Comparison of ENCODE assay signal across 18 mouse cellular contexts in the genomic region with DNA sequence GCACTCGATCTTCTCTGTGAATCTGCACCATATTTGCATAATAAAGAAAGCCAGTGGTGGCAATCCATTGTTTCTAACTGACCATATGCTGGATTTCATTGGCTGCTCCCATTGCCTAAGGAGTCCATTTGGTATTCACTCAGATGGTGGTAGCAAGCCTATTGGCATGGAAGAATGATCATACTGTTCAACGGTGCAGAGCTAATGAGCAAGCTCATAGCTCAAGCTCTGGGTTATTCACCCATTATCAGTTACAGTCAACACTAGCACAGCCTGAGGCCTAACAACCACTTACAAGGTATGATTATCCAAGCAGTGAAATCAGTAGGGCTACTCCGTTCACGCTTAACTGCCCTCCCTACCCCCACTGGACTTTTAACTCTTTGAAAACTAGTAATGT.
A peak's percentile ranks its signal among the peaks of the same experiment; 100 is the strongest.
DNase-seq lines count a peak whose midpoint lies in the region; ATAC-seq and TF ChIP-seq lines count a peak whose summit lies in the region.
"Had no signal": no experiment of that assay in that cellular context is flagged by ENCODE, and none has a peak within 500 bp of the region (broad histone marks: within the 10 kb centered on the region; RNA-seq: fewer than 3 reads in every experiment).

No protein-coding gene starts in this region.

- 0 out of 2 replicates have a peak, but pooled peaks have one; percentile 22 for ATAC-seq in embryonic facial prominence, embryonic 12.5 days (ENCODE audit: insufficient number of reproducible peaks, insufficient read depth, low FRiP score, low TSS enrichment)
- ATAC-seq in forebrain, embryonic 13.5 days = peak; percentile 71
- ATAC-seq in hindbrain, postnatal 0 days = peak; percentile 60; the same call in 1 of the 2 replicates
- ATAC-seq: activated CD4-positive, CD25-positive, alpha-beta regulatory T cell, adult 4 months; intestine, embryonic 16.5 days had no signal

- no peak for TF ChIP-seq CTCF in hindbrain, postnatal 0 days (IDR thresholded peaks at IDR 0.05; ENCODE audit: low read depth)

- no peaks in the 10 kb centered on the region for H3K9me3 ChIP-seq in embryonic facial prominence, embryonic 12.5 days
- no peaks in the 10 kb centered on the region for H3K9me3 ChIP-seq in embryonic facial prominence, embryonic 10.5 days
- H3K9me3 ChIP-seq in forebrain, embryonic 13.5 days (replicated peaks) = no peaks in the 10 kb centered on the region
- H3K9me3 ChIP-seq in hindbrain, postnatal 0 days (ENCODE audit: low read length) = no peaks in the 10 kb centered on the region
- H3K9me3 ChIP-seq: limb, embryonic 12.5 days; stomach, embryonic 15.5 days had no signal

- H3K4me3 ChIP-seq in embryonic facial prominence, embryonic 12.5 days = no peak overlapping the region
- H3K4me3 ChIP-seq in embryonic facial prominence, embryonic 10.5 days = no peak overlapping the region
- H3K4me3 ChIP-seq in forebrain, embryonic 13.5 days = no peak overlapping the region
- no peak overlapping the region for H3K4me3 ChIP-seq in hindbrain, postnatal 0 days (ENCODE audit: low read length)
- H3K4me3 ChIP-seq: limb, embryonic 12.5 days; stomach, embryonic 15.5 days had no signal

- peaks cover 3% of the 10 kb centered on the region; the same call in 1 of the 2 replicates for H3K4me1 ChIP-seq in embryonic facial prominence, embryonic 12.5 days
- H3K4me1 ChIP-seq in embryonic facial prominence, embryonic 10.5 days = peaks cover 21% of the 10 kb centered on the region
- peaks cover 54% of the 10 kb centered on the region for H3K4me1 ChIP-seq in forebrain, embryonic 13.5 days
- 0 out of 2 replicates have a peak, but pooled peaks cover 10% of the 10 kb centered on the region for H3K4me1 ChIP-seq in hindbrain, postnatal 0 days (ENCODE audit: insufficient read depth, low read length)

- H3K9ac ChIP-seq in embryonic facial prominence, embryonic 12.5 days = no peak overlapping the region
- H3K9ac ChIP-seq in forebrain, embryonic 13.5 days = no peak overlapping the region
- no peak overlapping the region for H3K9ac ChIP-seq in hindbrain, postnatal 0 days (replicated peaks; ENCODE audit: low read length)
- H3K9ac ChIP-seq: limb, embryonic 12.5 days; stomach, embryonic 15.5 days had no signal

- WGBS in embryonic facial prominence, embryonic 12.5 days = 40% methylated on average over 4 of the region's 4 CpGs
- 44% methylated on average over 4 of the region's 4 CpGs for WGBS in embryonic facial prominence, embryonic 10.5 days
- 5% methylated on average over 4 of the region's 4 CpGs for WGBS in forebrain, embryonic 13.5 days
- 24% methylated on average over 4 of the region's 4 CpGs for WGBS in hindbrain, postnatal 0 days

- no peak overlapping the region for H3K4me2 ChIP-seq in embryonic facial prominence, embryonic 12.5 days (replicated peaks)
- H3K4me2 ChIP-seq in forebrain, embryonic 13.5 days = no peak overlapping the region
- H3K4me2 ChIP-seq in hindbrain, postnatal 0 days (ENCODE audit: low read depth, low read length) = no peak overlapping the region
- H3K4me2 ChIP-seq: limb, embryonic 12.5 days; stomach, embryonic 15.5 days had no signal

- H3K27me3 ChIP-seq in embryonic facial prominence, embryonic 12.5 days = no peaks in the 10 kb centered on the region
- no peaks in the 10 kb centered on the region for H3K27me3 ChIP-seq in embryonic facial prominence, embryonic 10.5 days (replicated peaks; ENCODE audit: low read depth, poor library complexity, severe bottlenecking)
- no peaks in the 10 kb centered on the region for H3K27me3 ChIP-seq in forebrain, embryonic 13.5 days
- H3K27me3 ChIP-seq in hindbrain, postnatal 0 days (ENCODE audit: insufficient read depth, low read length) = no peaks in the 10 kb centered on the region
- H3K27me3 ChIP-seq: limb, embryonic 12.5 days; stomach, embryonic 15.5 days had no signal

- intact Hi-C loops in left cerebral cortex, postnatal 14 days (cut with DNase I) = no loop called here

- no peak for DNase-seq in embryonic facial prominence, embryonic 10.5 days (ENCODE audit: low spot score)
- peak; percentile 1 for DNase-seq in A20 (ENCODE audit: low read depth, low spot score)
- DNase-seq in hindbrain, postnatal 0 days (ENCODE audit: low spot score) = peak; percentile 46
- DNase-seq in right cerebral cortex, adult 2 months (ENCODE audit: low spot score in 2 of 2) = no peak
- no peak for DNase-seq in left cerebral cortex, postnatal 14 days (ENCODE audit: low spot score in 2 of 2)
- no peak for DNase-seq in gastrocnemius, postnatal 4 days (ENCODE audit: low spot score in 2 of 2)
- DNase-seq: cerebellum, adult 2 months; gastrocnemius, postnatal 36 days; lung, adult 2 months; right cerebral cortex, postnatal 14 days; thymus, postnatal 36 days had no signal

- no peak overlapping the region for H3K27ac ChIP-seq in embryonic facial prominence, embryonic 12.5 days
- H3K27ac ChIP-seq in embryonic facial prominence, embryonic 10.5 days (replicated peaks) = no peak overlapping the region
- H3K27ac ChIP-seq in forebrain, embryonic 13.5 days = peak overlapping the region; percentile 31; the same call in 1 of the 2 replicates
- no peak overlapping the region for H3K27ac ChIP-seq in hindbrain, postnatal 0 days
- H3K27ac ChIP-seq: limb, embryonic 12.5 days; stomach, embryonic 15.5 days had no signal

- no peaks in the 10 kb centered on the region for H3K36me3 ChIP-seq in embryonic facial prominence, embryonic 12.5 days
- no peaks in the 10 kb centered on the region for H3K36me3 ChIP-seq in embryonic facial prominence, embryonic 10.5 days (replicated peaks)
- H3K36me3 ChIP-seq in forebrain, embryonic 13.5 days (ENCODE audit: poor library complexity, severe bottlenecking) = no peaks in the 10 kb centered on the region
- H3K36me3 ChIP-seq in hindbrain, postnatal 0 days (ENCODE audit: insufficient read depth, low read length) = no peaks in the 10 kb centered on the region
- H3K36me3 ChIP-seq: G1E; limb, embryonic 12.5 days; stomach, embryonic 15.5 days had no signal

Comparison
In these comparisons a context has a peak if more than half of its experiments do, and no peak if none do; other contexts are left out.
1. DNase-seq: peak in A20 (single experiment) and hindbrain, postnatal 0 days (single experiment); none in embryonic facial prominence, embryonic 10.5 days (single experiment), right cerebral cortex, adult 2 months (0 of 2), left cerebral cortex, postnatal 14 days (0 of 2) and gastrocnemius, postnatal 4 days (0 of 2).
2. Peak in every context shown above with its lines, with median percentiles within 50 percentile points of each other: ATAC-seq.